Mouse (Mus musculus): ENCODE results near the gene 2900011O08Rik. TPM values are rescaled to one million over a fixed set of nuclear protein-coding genes. Genes with fewer than 3 reads are reported as not detected.
"Not testable (repeated sequence)": the region's sequence is repeated elsewhere in the genome, so short reads cannot be mapped to it uniquely, and the experiment has no call there.

2900011O08Rik gene
- polyA plus RNA-seq, 1 experiment from 2014 or later: 0.84 TPM

GRCm38 (mm10) chr16:14058541-14058940, 72.1 kb downstream of the 2900011O08Rik start:
- Histone ChIP-seq H3K9ac (ENCODE audit: low read depth, low read length) (no peak overlapping the region), H3K36me3 (ENCODE audit: insufficient read depth, low read length) (no peaks in the 10 kb centered on the region), H3K4me3 (replicated peaks; ENCODE audit: low read depth, low read length) (no peak overlapping the region), H3K4me2 (ENCODE audit: low read length) (no peak overlapping the region), H3K4me1 (replicated peaks; ENCODE audit: insufficient read depth, low read length) (no peaks in the 10 kb centered on the region), H3K27ac (no peak overlapping the region), H3K9me3 (replicated peaks; ENCODE audit: low read length) (no peaks in the 10 kb centered on the region), H3K27me3 (ENCODE audit: insufficient read depth, low read length) (no peaks in the 10 kb centered on the region)
- ATAC-seq (replicated peaks; ENCODE audit: low FRiP score, low read depth) (no peak), DNase-seq (ENCODE audit: low spot score) (no peak)
- TF ChIP-seq CTCF (IDR thresholded peaks at IDR 0.05; ENCODE audit: low read depth): no peak
- 26% methylated on average over 1 of the region's 1 CpGs for WGBS

DNA sequence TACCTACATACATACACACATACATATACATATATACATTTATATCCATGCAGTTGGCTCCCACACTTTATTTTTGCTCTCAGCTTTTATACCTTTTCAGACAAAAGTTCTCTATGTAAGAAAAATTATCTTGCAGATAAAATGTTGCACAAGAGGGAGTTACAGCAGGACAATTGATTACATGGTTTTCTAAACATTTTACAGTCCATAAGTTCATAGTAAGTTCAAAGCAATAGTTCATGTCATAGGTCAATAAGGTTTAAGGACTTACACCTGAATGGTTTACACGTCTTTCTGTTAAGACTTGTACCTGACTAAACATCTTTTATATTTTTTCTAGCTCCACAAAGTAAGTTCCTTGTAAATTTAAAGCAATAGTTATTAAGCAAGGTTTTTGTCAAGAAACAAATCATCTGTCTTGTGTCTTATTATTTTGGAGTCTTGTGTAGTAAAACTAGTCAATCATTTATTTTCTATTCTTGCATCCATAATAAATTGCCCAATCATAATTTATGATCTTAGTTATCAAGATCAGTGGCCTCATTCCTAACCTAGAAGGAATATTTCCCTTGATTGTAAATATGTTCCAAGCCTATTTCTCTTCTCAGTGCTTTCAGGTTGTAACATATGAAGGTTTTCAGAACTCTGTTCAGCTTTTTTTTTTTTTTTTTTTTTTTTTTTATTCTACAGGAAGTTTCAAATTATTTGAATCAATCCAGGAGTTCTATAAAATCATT, 72.9 kb downstream of the 2900011O08Rik start:
- no peak overlapping the region for H3K27ac ChIP-seq
- no peak for ATAC-seq (replicated peaks; ENCODE audit: low FRiP score, low read depth)
- H3K27me3 ChIP-seq (ENCODE audit: insufficient read depth, low read length): no peaks in the 10 kb centered on the region
- no peaks in the 10 kb centered on the region for H3K36me3 ChIP-seq (ENCODE audit: insufficient read depth, low read length)
- no peak overlapping the region for H3K9ac ChIP-seq (ENCODE audit: low read depth, low read length)
- no peak overlapping the region for H3K4me3 ChIP-seq (replicated peaks; ENCODE audit: low read depth, low read length)
- TF ChIP-seq CTCF (IDR thresholded peaks at IDR 0.05; ENCODE audit: low read depth): no peak
- no peak for DNase-seq (ENCODE audit: low spot score)
- WGBS: 27% methylated on average over 1 of the region's 1 CpGs
- no peaks in the 10 kb centered on the region for H3K9me3 ChIP-seq (replicated peaks; ENCODE audit: low read length)
- H3K4me1 ChIP-seq (replicated peaks; ENCODE audit: insufficient read depth, low read length): no peaks in the 10 kb centered on the region
- no peak overlapping the region for H3K4me2 ChIP-seq (ENCODE audit: low read length)

DNA sequence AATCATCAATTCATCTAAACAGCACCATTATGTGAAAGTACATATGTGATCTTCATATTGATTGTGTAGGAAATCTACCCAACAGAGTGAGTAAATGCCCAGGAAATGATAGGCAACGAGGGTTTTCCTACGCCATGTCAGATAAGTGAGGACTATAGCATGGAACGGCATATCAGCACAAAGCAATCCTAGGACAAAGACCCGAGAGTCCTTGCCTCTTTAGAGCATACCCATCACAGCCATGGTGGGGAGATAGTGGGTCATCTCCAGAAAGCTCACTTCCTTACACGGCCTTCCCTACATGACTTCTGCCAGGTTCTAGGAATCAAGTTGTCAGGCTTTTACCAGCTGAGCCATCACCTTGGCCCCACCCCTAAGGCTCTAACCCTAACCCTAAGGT, 73.5 kb downstream of the 2900011O08Rik start:
- Histone ChIP-seq H3K9me3 (replicated peaks; ENCODE audit: low read length) (no peaks in the 10 kb centered on the region), H3K9ac (ENCODE audit: low read depth, low read length) (no peak overlapping the region), H3K27ac (no peak overlapping the region), H3K4me2 (ENCODE audit: low read length) (no peak overlapping the region), H3K36me3 (ENCODE audit: insufficient read depth, low read length) (no peaks in the 10 kb centered on the region), H3K4me3 (replicated peaks; ENCODE audit: low read depth, low read length) (no peak overlapping the region), H3K27me3 (ENCODE audit: insufficient read depth, low read length) (no peaks in the 10 kb centered on the region), H3K4me1 (replicated peaks; ENCODE audit: insufficient read depth, low read length) (no peaks in the 10 kb centered on the region)
- ATAC-seq (replicated peaks; ENCODE audit: low FRiP score, low read depth) (no peak), DNase-seq (ENCODE audit: low spot score) (no peak)
- TF ChIP-seq CTCF (IDR thresholded peaks at IDR 0.05; ENCODE audit: low read depth): no peak
- WGBS: 66% methylated on average over 5 of the region's 5 CpGs

DNA sequence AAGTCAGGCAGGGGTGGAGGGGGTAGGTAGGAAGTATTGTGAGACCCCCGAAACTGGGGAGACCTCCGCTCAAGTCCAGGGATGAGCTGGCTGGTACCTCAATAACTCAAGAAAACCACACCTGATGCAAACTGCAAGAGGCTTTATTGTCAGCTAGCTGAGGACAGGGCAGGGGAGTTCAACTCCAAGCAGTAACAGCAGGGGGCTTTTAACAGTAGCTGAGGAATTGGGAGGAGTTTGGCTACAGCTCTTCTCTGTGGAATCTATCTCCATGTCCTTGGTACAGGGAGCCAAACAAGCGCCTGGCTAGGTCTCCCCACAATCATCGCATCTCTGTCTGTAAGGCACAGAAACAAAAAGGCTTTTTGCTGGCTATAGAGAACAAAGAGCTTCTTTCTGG, 80.2 kb downstream of the 2900011O08Rik start:
- H3K9ac ChIP-seq (ENCODE audit: low read depth, low read length); H3K27me3 ChIP-seq (ENCODE audit: insufficient read depth, low read length); H3K36me3 ChIP-seq (ENCODE audit: insufficient read depth, low read length); ATAC-seq (replicated peaks; ENCODE audit: low FRiP score, low read depth); H3K4me2 ChIP-seq (ENCODE audit: low read length); H3K4me3 ChIP-seq (replicated peaks; ENCODE audit: low read depth, low read length); H3K27ac ChIP-seq; DNase-seq (ENCODE audit: low spot score); H3K4me1 ChIP-seq (replicated peaks; ENCODE audit: insufficient read depth, low read length); H3K9me3 ChIP-seq (replicated peaks; ENCODE audit: low read length): not testable (repeated sequence)
- WGBS: 94% methylated on average over 4 of the region's 4 CpGs

DNA sequence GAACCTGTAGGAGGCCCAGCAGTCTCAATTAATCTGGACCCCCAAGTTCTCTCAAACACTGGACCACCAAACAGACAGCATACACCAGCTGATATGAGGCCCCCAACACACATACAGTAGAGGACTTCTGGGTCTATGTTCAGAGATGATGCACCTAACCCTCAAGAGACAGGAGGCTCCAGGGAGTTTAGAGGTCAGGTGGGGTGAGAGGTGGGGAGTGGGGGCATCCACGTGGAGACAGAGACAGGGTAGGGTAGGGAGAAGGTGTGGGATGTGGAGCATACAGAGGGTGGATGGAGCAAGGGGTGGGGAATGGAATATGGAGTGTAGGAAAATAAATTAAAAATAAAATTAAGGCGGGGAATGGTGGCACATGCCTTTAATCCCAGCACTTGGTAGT, 82.3 kb downstream of the 2900011O08Rik start:
- 79% methylated on average over 2 of the region's 2 CpGs for WGBS
- ATAC-seq (replicated peaks; ENCODE audit: low FRiP score, low read depth): not testable (repeated sequence)

DNA sequence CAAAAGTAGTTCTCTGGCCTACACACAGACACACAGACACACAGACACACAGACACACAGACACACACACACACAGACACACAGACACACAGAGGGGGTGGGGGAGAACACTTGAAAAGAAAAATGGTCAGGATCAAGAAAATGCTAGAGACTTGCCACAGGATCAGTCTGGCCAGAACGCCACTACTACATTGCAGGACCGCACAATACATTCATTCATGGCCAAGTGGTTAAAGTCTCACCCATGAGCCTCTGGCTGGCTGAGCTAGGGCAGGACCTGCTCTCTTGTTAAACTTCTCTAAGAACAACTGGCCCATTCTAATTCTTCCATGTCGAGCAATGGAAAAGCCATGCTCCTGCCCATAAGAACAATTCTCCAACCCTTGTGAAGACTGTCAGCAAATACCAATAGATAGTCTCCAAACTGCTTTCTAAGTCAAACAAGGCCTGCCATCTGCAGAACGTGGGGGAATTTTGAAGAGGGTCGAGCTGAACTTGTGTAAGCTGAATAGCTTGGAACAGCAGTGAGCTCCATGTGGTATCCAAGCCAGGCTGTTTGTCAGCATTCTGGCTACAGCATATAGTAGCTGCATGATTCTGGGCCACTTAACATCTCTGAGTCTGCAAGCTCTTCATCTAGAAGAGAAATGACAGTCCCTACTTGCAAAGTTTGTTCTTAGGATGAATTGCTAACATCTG, 84.2 kb downstream of the 2900011O08Rik start:
- no peaks in the 10 kb centered on the region for H3K36me3 ChIP-seq (ENCODE audit: insufficient read depth, low read length)
- ATAC-seq (replicated peaks; ENCODE audit: low FRiP score, low read depth) (no peak), DNase-seq (ENCODE audit: low spot score) (no peak)
- H3K27me3 ChIP-seq (ENCODE audit: insufficient read depth, low read length): no peaks in the 10 kb centered on the region
- H3K9ac ChIP-seq (ENCODE audit: low read depth, low read length): no peak overlapping the region
- TF ChIP-seq CTCF (IDR thresholded peaks at IDR 0.05; ENCODE audit: low read depth): no peak
- H3K4me1 ChIP-seq (replicated peaks; ENCODE audit: insufficient read depth, low read length): no peaks in the 10 kb centered on the region
- no peak overlapping the region for H3K27ac ChIP-seq
- no peaks in the 10 kb centered on the region for H3K9me3 ChIP-seq (replicated peaks; ENCODE audit: low read length)
- H3K4me2 ChIP-seq (ENCODE audit: low read length): no peak overlapping the region
- WGBS: 82% methylated on average over 5 of the region's 5 CpGs
- H3K4me3 ChIP-seq (replicated peaks; ENCODE audit: low read depth, low read length): no peak overlapping the region

More for the DNA sequence above, 82.3 kb downstream of the 2900011O08Rik start:
- H3K9ac ChIP-seq (ENCODE audit: low read depth, low read length); H3K4me2 ChIP-seq (ENCODE audit: low read length); H3K27ac ChIP-seq; H3K4me3 ChIP-seq (replicated peaks; ENCODE audit: low read depth, low read length); H3K27me3 ChIP-seq (ENCODE audit: insufficient read depth, low read length); H3K4me1 ChIP-seq (replicated peaks; ENCODE audit: insufficient read depth, low read length); H3K36me3 ChIP-seq (ENCODE audit: insufficient read depth, low read length); H3K9me3 ChIP-seq (replicated peaks; ENCODE audit: low read length); DNase-seq (ENCODE audit: low spot score): not testable (repeated sequence)

Data from kidney, postnatal 0 days (tissue).